Mouse (Mus musculus) retina, postnatal 1 day (tissue): ENCODE measurements around the gene Ilf3.

Source experiments
- DNase-seq: peaks from one replicate; pipeline ENCODE4 v3.0.0-alpha.2; 2012

The Ilf3 gene

GRCm38 (mm10) chr9:21440387-21440786 lies 72.7 kb downstream of the Ilf3 start:
- no peak for DNase-seq

GRCm38 (mm10) chr9:21443853-21444252 lies 76.2 kb downstream of the Ilf3 start:
- no peak for DNase-seq

- no peak for DNase-seq
These were observed 76.9 kb downstream of the Ilf3 start for GRCm38 (mm10) chr9:21444574-21444973.

- no peak for DNase-seq
These were observed 77.5 kb downstream of the Ilf3 start for GRCm38 (mm10) chr9:21445081-21445744.

- DNase-seq, result no peak
These were observed 80.1 kb downstream of the Ilf3 start for GRCm38 (mm10) chr9:21447778-21448177.

- DNase-seq, result no peak
These were observed 82.0 kb downstream of the Ilf3 start for GRCm38 (mm10) chr9:21449710-21450109.

- no peak for DNase-seq
These were observed 82.6 kb downstream of the Ilf3 start for GRCm38 (mm10) chr9:21450270-21450669.

- no peak for DNase-seq
These were observed 83.7 kb downstream of the Ilf3 start for GRCm38 (mm10) chr9:21451391-21451790.

- no peak for DNase-seq
These were observed 84.2 kb downstream of the Ilf3 start for GRCm38 (mm10) chr9:21451870-21452269.

GRCm38 (mm10) chr9:21453003-21453402 lies 85.3 kb downstream of the Ilf3 start:
- DNase-seq, result no peak

GRCm38 (mm10) chr9:21453459-21453858 lies 85.8 kb downstream of the Ilf3 start:
- DNase-seq, result no peak

GRCm38 (mm10) chr9:21454556-21454955 lies 86.9 kb downstream of the Ilf3 start:
- no peak for DNase-seq
